Mouse (Mus musculus): ENCODE results near the gene Mapk10.

DNA sequence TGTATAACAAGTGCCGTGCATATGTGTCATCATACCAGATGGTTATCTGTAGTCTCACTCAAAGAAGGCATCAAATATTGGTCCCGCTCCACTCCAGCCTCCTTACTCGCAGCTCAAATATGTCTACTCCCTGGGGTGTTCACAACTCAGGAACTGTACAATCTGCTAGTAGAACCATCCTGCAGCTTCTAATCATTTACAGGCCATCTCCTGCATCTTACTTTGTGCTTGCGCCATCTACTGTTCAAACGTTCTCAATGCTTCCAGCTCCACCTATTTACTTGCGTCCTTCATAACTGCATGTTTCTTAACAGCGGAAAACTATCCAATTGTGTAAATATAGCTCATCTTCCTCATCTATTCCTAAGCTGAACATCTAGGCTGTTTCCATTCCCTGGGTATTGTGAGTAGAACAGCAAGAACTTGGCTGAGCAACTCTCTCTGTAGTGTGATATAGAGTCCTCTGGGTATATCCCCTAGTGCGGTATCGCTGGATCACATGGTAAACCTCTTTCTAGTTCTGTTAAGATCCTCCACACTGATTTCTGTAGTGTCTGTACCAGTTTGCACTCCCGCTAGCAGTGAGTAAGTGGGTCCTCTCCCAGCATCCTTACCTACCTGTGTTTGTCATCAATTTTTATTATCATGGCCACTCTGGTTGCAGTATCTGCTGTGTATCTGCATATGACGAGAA lies 336.4 kb downstream of the Mapk10 start:
- no peak for TF ChIP-seq CTCF (IDR thresholded peaks at IDR 0.05; ENCODE audit: borderline replicate concordance, control insufficient read depth, extremely low read depth, insufficient read depth, low read length, poor library complexity)
- TF ChIP-seq POLR2A (IDR thresholded peaks at IDR 0.05; ENCODE audit: control insufficient read depth, extremely low read depth, insufficient read depth, low read length, poor library complexity) = no peak

All from thymus, adult 2 months (tissue).